Mouse (Mus musculus) hindbrain, embryonic 11.5 days (tissue): ENCODE measurements around the gene 1810055G02Rik. TPM values are rescaled to one million over a fixed set of nuclear protein-coding genes. Genes with fewer than 3 reads are reported as not detected.
A peak's percentile ranks its signal among the peaks of the same experiment; 100 is the strongest.

Experiments used
- ATAC-seq: fragments of 200-750 bp; cut with Nextera tagmentation; 2 replicates; pipeline ENCODE4 v1.8.0; 2017; ENCODE audit warnings: mild to moderate bottlenecking, moderate TSS enrichment, moderate library complexity; ENCODE audit not compliant: low FRiP score
- DNase-seq: peaks from one replicate; pipeline ENCODE4 v3.0.0-alpha.2; 2015; ENCODE audit warnings: low spot score
- H3K27ac ChIP-seq: fragments of 300-500 bp; sonication (generic); 2 replicates; pipeline ENCODE4 v1.5.1; 2014; ENCODE audit warnings: mild to moderate bottlenecking, low read depth, low read length
- H3K27me3 ChIP-seq: fragments of 300-500 bp; sonication (generic); 2 replicates; pipeline ENCODE4 v1.6.1; 2014; ENCODE audit warnings: mild to moderate bottlenecking, low read length, moderate library complexity, mixed read lengths; ENCODE audit not compliant: control insufficient read depth, insufficient read depth
- H3K36me3 ChIP-seq: fragments of 300-500 bp; sonication (generic); 2 replicates; pipeline ENCODE4 v1.6.1; 2014; ENCODE audit warnings: mild to moderate bottlenecking, low read length, moderate library complexity, mixed read lengths; ENCODE audit not compliant: control insufficient read depth, insufficient read depth
- H3K4me1 ChIP-seq: fragments of 300-500 bp; sonication (generic); replicated peaks from 2 replicates; pipeline ENCODE4 v1.6.1; 2014; ENCODE audit warnings: low read length, mixed read lengths; ENCODE audit not compliant: control insufficient read depth, insufficient read depth
- H3K4me2 ChIP-seq: fragments of 300-500 bp; sonication (generic); replicated peaks from 2 replicates; pipeline ENCODE4 v1.6.1; 2014; ENCODE audit warnings: mild to moderate bottlenecking, low read depth, low read length
- H3K4me3 ChIP-seq: fragments of 300-500 bp; sonication (generic); 2 replicates; pipeline ENCODE4 v1.5.1; 2014; ENCODE audit warnings: low read depth, low read length
- H3K9ac ChIP-seq: fragments of 300-500 bp; sonication (generic); 2 replicates; pipeline ENCODE4 v1.6.1; 2014; ENCODE audit warnings: low read depth, low read length
- H3K9me3 ChIP-seq: fragments of 300-500 bp; sonication (generic); 2 replicates; pipeline ENCODE4 v1.6.1; 2016; ENCODE audit warnings: low read length; ENCODE audit not compliant: control insufficient read depth
- WGBS: fragments of 180-500 bp; shearing (Covaris S2); extraction: QIAGEN DNeasy Blood & Tissue Kit; methylation state at CpG from one replicate; pipeline ENCODE4 v1.1.7; 2014; 5-methylcytosine and 5-hydroxymethylcytosine counted together
- polyA plus RNA-seq: library from polyadenylated mRNA; unstranded; fragments of >200 nt; fragmentation: Nextera tagmentation; extraction: Ambion mirVana; gene quantifications from 2 replicates; pipeline ENCODE4 v1.2.1, GENCODE M21; 2014

The 1810055G02Rik gene
- 39.4 and 41.8 TPM in 2 replicates for polyA plus RNA-seq

GRCm38 (mm10) chr19:3708078-3709012 lies at the start of gene 1810055G02Rik:
1810055G02Rik (plus strand) TSS chr19:3708293.
- Histone ChIP-seq H3K9me3 (no peaks in the 10 kb centered on the region), H3K27ac (peak within 1 kb of the TSS; percentile 90), H3K4me3 (peak within 1 kb of the TSS; percentile 82), H3K27me3 (no peaks in the 10 kb centered on the region), H3K36me3 (no peaks in the 10 kb centered on the region), H3K4me1 (peaks cover 2% of the 10 kb centered on the region; the same call in 1 of the 2 replicates), H3K9ac (peak within 1 kb of the TSS; percentile 78), H3K4me2 (peak within 1 kb of the TSS; percentile 43)
- ATAC-seq (peak; percentile 97), DNase-seq (peak; percentile 98)
- under 1% methylated on average over 59 of the region's 61 CpGs for WGBS

GRCm38 (mm10) chr19:3665510-3665909 lies 42.6 kb upstream of the 1810055G02Rik start:
- Histone ChIP-seq H3K27ac (no peak overlapping the region), H3K36me3 (no peaks in the 10 kb centered on the region), H3K4me2 (no peak overlapping the region), H3K27me3 (no peaks in the 10 kb centered on the region), H3K4me3 (no peak overlapping the region), H3K4me1 (no peaks in the 10 kb centered on the region), H3K9ac (no peak overlapping the region), H3K9me3 (no peaks in the 10 kb centered on the region)
- ATAC-seq = no peak
- no peak for DNase-seq
- 68% methylated on average over 5 of the region's 5 CpGs for WGBS

GRCm38 (mm10) chr19:3666632-3667031 lies 41.5 kb upstream of the 1810055G02Rik start:
- Histone ChIP-seq H3K4me2 (no peak overlapping the region), H3K27me3 (no peaks in the 10 kb centered on the region), H3K36me3 (no peaks in the 10 kb centered on the region), H3K4me3 (no peak overlapping the region), H3K9ac (no peak overlapping the region), H3K4me1 (no peaks in the 10 kb centered on the region), H3K9me3 (no peaks in the 10 kb centered on the region), H3K27ac (no peak overlapping the region)
- DNase-seq (no peak), ATAC-seq (no peak)
- 86% methylated on average over 2 of the region's 2 CpGs for WGBS

- Histone ChIP-seq H3K9ac (no peak overlapping the region), H3K4me1 (no peaks in the 10 kb centered on the region), H3K27ac (no peak overlapping the region), H3K9me3 (no peaks in the 10 kb centered on the region), H3K36me3 (no peaks in the 10 kb centered on the region), H3K27me3 (no peaks in the 10 kb centered on the region), H3K4me3 (no peak overlapping the region), H3K4me2 (no peak overlapping the region)
- ATAC-seq (no peak), DNase-seq (no peak)
- WGBS = 85% methylated on average over 6 of the region's 6 CpGs
Observed at GRCm38 (mm10) chr19:3667155-3667895, 40.8 kb upstream of the 1810055G02Rik start.

GRCm38 (mm10) chr19:3667979-3668378 lies 40.1 kb upstream of the 1810055G02Rik start:
- no peaks in the 10 kb centered on the region for H3K27me3 ChIP-seq
- no peak for ATAC-seq
- H3K4me1 ChIP-seq = no peaks in the 10 kb centered on the region
- no peak overlapping the region for H3K4me3 ChIP-seq
- no peaks in the 10 kb centered on the region for H3K9me3 ChIP-seq
- no peak overlapping the region for H3K27ac ChIP-seq
- 79% methylated on average over 11 of the region's 11 CpGs for WGBS
- H3K4me2 ChIP-seq = no peak overlapping the region
- no peaks in the 10 kb centered on the region for H3K36me3 ChIP-seq
- no peak for DNase-seq
- H3K9ac ChIP-seq = no peak overlapping the region

GRCm38 (mm10) chr19:3668551-3668950 lies 39.5 kb upstream of the 1810055G02Rik start:
- DNase-seq (no peak), ATAC-seq (no peak)
- no peaks in the 10 kb centered on the region for H3K9me3 ChIP-seq
- no peak overlapping the region for H3K4me3 ChIP-seq
- H3K4me1 ChIP-seq = no peaks in the 10 kb centered on the region
- H3K9ac ChIP-seq = no peak overlapping the region
- no peak overlapping the region for H3K27ac ChIP-seq
- H3K4me2 ChIP-seq = no peak overlapping the region
- no peaks in the 10 kb centered on the region for H3K36me3 ChIP-seq
- 81% methylated on average over 10 of the region's 10 CpGs for whole genome bisulfite sequencing
- no peaks in the 10 kb centered on the region for H3K27me3 ChIP-seq

GRCm38 (mm10) chr19:3669100-3669499 lies 39.0 kb upstream of the 1810055G02Rik start:
- DNase-seq (no peak), ATAC-seq (no peak)
- H3K4me2 ChIP-seq = no peak overlapping the region
- H3K27ac ChIP-seq = no peak overlapping the region
- no peaks in the 10 kb centered on the region for H3K9me3 ChIP-seq
- H3K4me1 ChIP-seq = no peaks in the 10 kb centered on the region
- WGBS = 67% methylated on average over 13 of the region's 13 CpGs
- no peak overlapping the region for H3K4me3 ChIP-seq
- H3K27me3 ChIP-seq = no peaks in the 10 kb centered on the region
- no peak overlapping the region for H3K9ac ChIP-seq
- H3K36me3 ChIP-seq = peaks cover 2% of the 10 kb centered on the region; the same call in 1 of the 2 replicates

- Histone ChIP-seq H3K4me1 (no peaks in the 10 kb centered on the region), H3K27me3 (no peaks in the 10 kb centered on the region), H3K4me3 (no peak overlapping the region), H3K9me3 (no peaks in the 10 kb centered on the region), H3K9ac (no peak overlapping the region), H3K4me2 (no peak overlapping the region), H3K27ac (no peak overlapping the region), H3K36me3 (peaks cover 4% of the 10 kb centered on the region; the same call in 1 of the 2 replicates)
- DNase-seq = no peak
- WGBS = 93% methylated on average over 2 of the region's 2 CpGs
- ATAC-seq = no peak
Observed at GRCm38 (mm10) chr19:3673149-3673548, 34.9 kb upstream of the 1810055G02Rik start.
